Mouse (Mus musculus) heart, embryonic 14.5 days (tissue): Measurements from ENCODE around the gene Ush2a. TPM values are rescaled to one million over a fixed set of nuclear protein-coding genes. Genes with fewer than 3 reads are reported as not detected.

ENCODE experiments used
- ATAC-seq: fragments of 200-750 bp; cut with Nextera tagmentation; 2 replicates; pipeline ENCODE4 v1.8.0; 2017; ENCODE audit warnings: low read depth, moderate TSS enrichment; ENCODE audit not compliant: insufficient number of reproducible peaks, insufficient read depth, low FRiP score
- H3K27ac ChIP-seq, 2 experiments: fragments of 200-500 bp in 1 of 2; fragments of 300-500 bp in 1 of 2; sonication (generic) in 1 of 2; replicated peaks in 1 of 2; 2 replicates each; pipeline ENCODE4 v1.5.1; 2012 to 2014; ENCODE audit warnings: low read depth in 2 of 2, low read length in 2 of 2, control low read depth in 1 of 2, mild to moderate bottlenecking in 1 of 2, mixed read lengths in 1 of 2; ENCODE audit not compliant: control insufficient read depth in 1 of 2, insufficient read depth in 1 of 2
- H3K27me3 ChIP-seq: fragments of 300-500 bp; sonication (generic); 2 replicates; pipeline ENCODE4 v1.6.1; 2014; ENCODE audit warnings: mild to moderate bottlenecking, low read length, control low read depth; ENCODE audit not compliant: control insufficient read depth, insufficient read depth
- H3K36me3 ChIP-seq: fragments of 300-500 bp; sonication (generic); 2 replicates; pipeline ENCODE4 v1.6.1; 2014; ENCODE audit warnings: mild to moderate bottlenecking, control low read depth, low read length, mixed read lengths; ENCODE audit not compliant: control insufficient read depth, insufficient read depth
- H3K4me1 ChIP-seq, 2 experiments: fragments of 200-500 bp in 1 of 2; fragments of 300-500 bp in 1 of 2; sonication (generic) in 1 of 2; 2 replicates each; pipeline ENCODE4 v1.6.1; 2012 to 2014; ENCODE audit warnings: low read length in 2 of 2, control low read depth in 1 of 2, mixed read lengths in 1 of 2; ENCODE audit not compliant: control insufficient read depth in 2 of 2, insufficient read depth in 2 of 2
- H3K4me2 ChIP-seq: fragments of 300-500 bp; sonication (generic); 2 replicates; pipeline ENCODE4 v1.6.1; 2014; ENCODE audit warnings: mild to moderate bottlenecking, low read length
- H3K4me3 ChIP-seq, 2 experiments: fragments of 200-500 bp in 1 of 2; fragments of 300-500 bp in 1 of 2; sonication (generic) in 1 of 2; 2 replicates each; pipeline ENCODE4 v1.5.1; 2012 to 2014; ENCODE audit warnings: low read length in 2 of 2, mild to moderate bottlenecking in 2 of 2, control low read depth in 1 of 2, low read depth in 1 of 2, moderate library complexity in 1 of 2; ENCODE audit not compliant: control insufficient read depth in 1 of 2, insufficient read depth in 1 of 2
- H3K9ac ChIP-seq: fragments of 300-500 bp; sonication (generic); 2 replicates; pipeline ENCODE4 v1.6.1; 2014; ENCODE audit warnings: mild to moderate bottlenecking, low read length
- H3K9me3 ChIP-seq: fragments of 300-500 bp; sonication (generic); 2 replicates; pipeline ENCODE4 v1.6.1; 2016; ENCODE audit warnings: low read length, control low read depth; ENCODE audit not compliant: control insufficient read depth
- WGBS: fragments of 180-500 bp; shearing (Covaris S2); extraction: QIAGEN DNeasy Blood & Tissue Kit; methylation state at CpG from one replicate; pipeline ENCODE4 v1.1.7; 2014; 5-methylcytosine and 5-hydroxymethylcytosine counted together
- polyA plus RNA-seq: library from polyadenylated mRNA; unstranded; fragments of >200 nt; fragmentation: Nextera tagmentation; extraction: Ambion mirVana; gene quantifications from 2 replicates; pipeline ENCODE4 v1.2.1, GENCODE M21; 2014

The Ush2a gene
- polyA plus RNA-seq, 1 experiment from 2014 or later: 0.08 TPM

GRCm38 (mm10) chr1:188824878-188825532, 563.2 kb downstream of the Ush2a start:
- Histone ChIP-seq H3K27me3 (no peaks in the 10 kb centered on the region), H3K4me2 (no peak overlapping the region), H3K9ac (no peak overlapping the region), H3K27ac (no peak overlapping the region), H3K36me3 (no peaks in the 10 kb centered on the region), H3K4me1 (no peaks in the 10 kb centered on the region), H3K9me3 (no peaks in the 10 kb centered on the region), H3K4me3 (no peak overlapping the region)
- ATAC-seq: no peak
- 59% methylated on average over 8 of the region's 8 CpGs for WGBS

GRCm38 (mm10) chr1:188830527-188831407, 568.9 kb downstream of the Ush2a start:
- no peak for ATAC-seq
- no peaks in the 10 kb centered on the region for H3K9me3 ChIP-seq
- WGBS: 46% methylated on average over 11 of the region's 11 CpGs
- H3K9ac ChIP-seq: no peak overlapping the region
- no peak overlapping the region for H3K4me2 ChIP-seq
- no peaks in the 10 kb centered on the region for H3K36me3 ChIP-seq
- H3K4me3 ChIP-seq: no peak overlapping the region
- H3K4me1 ChIP-seq: 0 out of 4 replicates have a peak, but pooled peaks cover 0 to 2% of the 10 kb centered on the region in 2 experiments
- no peak overlapping the region for H3K27ac ChIP-seq
- no peaks in the 10 kb centered on the region for H3K27me3 ChIP-seq

GRCm38 (mm10) chr1:188833906-188834305, 572.1 kb downstream of the Ush2a start:
- Histone ChIP-seq H3K4me1 (0 out of 4 replicates have a peak, but pooled peaks cover 0 to 2% of the 10 kb centered on the region in 2 experiments), H3K4me3 (no peak overlapping the region), H3K9me3 (no peaks in the 10 kb centered on the region), H3K36me3 (no peaks in the 10 kb centered on the region), H3K4me2 (no peak overlapping the region), H3K27ac (no peak overlapping the region), H3K9ac (no peak overlapping the region), H3K27me3 (no peaks in the 10 kb centered on the region)
- ATAC-seq: no peak
- WGBS: 50% methylated on average over 9 of the region's 9 CpGs

- Histone ChIP-seq H3K4me3 (no peak overlapping the region), H3K27me3 (no peaks in the 10 kb centered on the region), H3K9me3 (no peaks in the 10 kb centered on the region), H3K36me3 (no peaks in the 10 kb centered on the region), H3K4me1 (0 out of 4 replicates have a peak, but pooled peaks cover 0 to 2% of the 10 kb centered on the region in 2 experiments), H3K9ac (no peak overlapping the region), H3K27ac (no peak overlapping the region), H3K4me2 (no peak overlapping the region)
- 73% methylated on average over 3 of the region's 3 CpGs for WGBS
- ATAC-seq: no peak
These were observed 572.9 kb downstream of the Ush2a start for GRCm38 (mm10) chr1:188834770-188835169.

GRCm38 (mm10) chr1:188837613-188838295, 575.9 kb downstream of the Ush2a start:
- Histone ChIP-seq H3K4me1 (0 out of 4 replicates have a peak, but pooled peaks cover 0 to 2% of the 10 kb centered on the region in 2 experiments), H3K4me3 (no peak overlapping the region), H3K36me3 (no peaks in the 10 kb centered on the region), H3K27me3 (no peaks in the 10 kb centered on the region), H3K9ac (no peak overlapping the region), H3K27ac (no peak overlapping the region), H3K4me2 (no peak overlapping the region), H3K9me3 (no peaks in the 10 kb centered on the region)
- ATAC-seq: no peak
- 78% methylated on average over 5 of the region's 5 CpGs for WGBS

GRCm38 (mm10) chr1:188847242-188847641, 585.4 kb downstream of the Ush2a start:
- Histone ChIP-seq H3K9me3 (no peaks in the 10 kb centered on the region), H3K4me2 (no peak overlapping the region), H3K4me1 (no peaks in the 10 kb centered on the region), H3K27ac (no peak overlapping the region), H3K9ac (no peak overlapping the region), H3K36me3 (no peaks in the 10 kb centered on the region), H3K27me3 (no peaks in the 10 kb centered on the region), H3K4me3 (no peak overlapping the region)
- whole genome bisulfite sequencing: 83% methylated on average over 6 of the region's 6 CpGs
- no peak for ATAC-seq

GRCm38 (mm10) chr1:188852776-188853175, 591.0 kb downstream of the Ush2a start:
- Histone ChIP-seq H3K27me3 (no peaks in the 10 kb centered on the region), H3K36me3 (no peaks in the 10 kb centered on the region), H3K4me2 (no peak overlapping the region), H3K9me3 (no peaks in the 10 kb centered on the region), H3K4me3 (no peak overlapping the region), H3K27ac (no peak overlapping the region), H3K4me1 (no peaks in the 10 kb centered on the region), H3K9ac (no peak overlapping the region)
- ATAC-seq: no peak
- WGBS: 67% methylated on average over 5 of the region's 5 CpGs
